Mouse (Mus musculus) lung, postnatal 4 days (tissue): ENCODE measurements around the gene Babam2.
"Not testable (repeated sequence)": the region's sequence is repeated elsewhere in the genome, so short reads cannot be mapped to it uniquely, and the experiment has no call there.

Source experiments
- DNase-seq, 2 experiments: peaks; one replicate each; pipeline ENCODE4 v3.0.0; 2021

Gene Babam2

GRCm38 (mm10) chr5:31950532-31950931, 253.0 kb downstream of the Babam2 start:
- no peak for DNase-seq

GRCm38 (mm10) chr5:31955184-31955583, 257.7 kb downstream of the Babam2 start:
- no peak for DNase-seq

GRCm38 (mm10) chr5:31956336-31956735, 258.9 kb downstream of the Babam2 start:
- no peak for DNase-seq

GRCm38 (mm10) chr5:31959886-31960285, 262.4 kb downstream of the Babam2 start:
- DNase-seq = no peak

- no peak for DNase-seq
These were observed 263.9 kb downstream of the Babam2 start for GRCm38 (mm10) chr5:31961423-31961822.

GRCm38 (mm10) chr5:31962346-31962745, 264.9 kb downstream of the Babam2 start:
- DNase-seq = no peak

- DNase-seq = no peak
These were observed 265.9 kb downstream of the Babam2 start for GRCm38 (mm10) chr5:31963352-31963751.

- no peak for DNase-seq
These were observed 266.4 kb downstream of the Babam2 start for GRCm38 (mm10) chr5:31963851-31964250.

GRCm38 (mm10) chr5:31966741-31967140, 269.3 kb downstream of the Babam2 start:
- peak; percentile 45 to 53 for DNase-seq

- no peak for DNase-seq
These were observed 270.0 kb downstream of the Babam2 start for GRCm38 (mm10) chr5:31967526-31967925.

- DNase-seq = no peak
These were observed 270.6 kb downstream of the Babam2 start for GRCm38 (mm10) chr5:31968046-31968506.

GRCm38 (mm10) chr5:31972416-31972815, 274.9 kb downstream of the Babam2 start:
- not testable (repeated sequence) for DNase-seq

- no peak for DNase-seq
These were observed 277.2 kb downstream of the Babam2 start for GRCm38 (mm10) chr5:31974614-31975168.

GRCm38 (mm10) chr5:31982061-31982460, 284.6 kb downstream of the Babam2 start:
- DNase-seq = no peak

GRCm38 (mm10) chr5:31983161-31983560, 285.7 kb downstream of the Babam2 start:
- DNase-seq = no peak

- no peak for DNase-seq
These were observed 286.4 kb downstream of the Babam2 start for GRCm38 (mm10) chr5:31983817-31984368.

- peak in 1 of 2 experiments; percentile 26 for DNase-seq
These were observed 287.0 kb downstream of the Babam2 start for GRCm38 (mm10) chr5:31984369-31984961.

- DNase-seq = no peak
These were observed 287.5 kb downstream of the Babam2 start for GRCm38 (mm10) chr5:31985021-31985420.

GRCm38 (mm10) chr5:31987541-31988307, 290.2 kb downstream of the Babam2 start:
- DNase-seq = no peak

- no peak for DNase-seq
These were observed 299.9 kb downstream of the Babam2 start for GRCm38 (mm10) chr5:31997189-31997954.

- DNase-seq = no peak
These were observed 301.3 kb downstream of the Babam2 start for GRCm38 (mm10) chr5:31998806-31999205.

- DNase-seq = no peak
These were observed 302.6 kb downstream of the Babam2 start for GRCm38 (mm10) chr5:32000076-32000475.

- DNase-seq = no peak
These were observed 303.8 kb downstream of the Babam2 start for GRCm38 (mm10) chr5:32001266-32001665.
